Mouse (Mus musculus) layer of hippocampus, postnatal 36 days (tissue): ENCODE results near the gene Fam114a1. TPM values are rescaled to one million over a fixed set of nuclear protein-coding genes. Genes with fewer than 3 reads are reported as not detected.

Experiments used
- DNase-seq, 2 experiments: peaks; one replicate each; pipeline ENCODE4 v3.0.0; 2022
- total RNA-seq, 2 experiments: library from RNA; stranded (reverse); gene quantifications; 2 replicates each; pipeline ENCODE4 v1.2.3; 2021

Fam114a1 gene
- total RNA-seq, 2 experiments from 2014 or later = 3.7 to 6.1 TPM

DNA sequence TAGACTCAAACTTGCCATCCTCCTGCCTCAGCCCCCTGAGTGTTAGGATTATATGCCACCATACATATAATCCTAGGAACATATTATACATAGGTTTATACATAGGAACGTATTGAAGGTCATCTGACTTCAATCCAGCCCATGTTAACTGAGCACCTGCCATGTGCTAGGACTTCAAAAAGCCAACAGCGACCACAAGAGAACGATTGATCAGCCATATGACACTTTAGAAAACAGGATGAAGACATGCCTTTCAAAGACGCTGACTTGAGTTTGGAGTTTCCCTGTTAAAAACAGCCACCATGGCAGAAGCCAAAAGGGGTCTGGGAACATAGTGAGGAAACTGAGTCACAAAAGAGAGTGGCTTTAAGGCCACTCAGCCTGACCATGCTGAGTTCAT is 35.4 kb downstream of the Fam114a1 start:
- DNase-seq = no peak

DNA sequence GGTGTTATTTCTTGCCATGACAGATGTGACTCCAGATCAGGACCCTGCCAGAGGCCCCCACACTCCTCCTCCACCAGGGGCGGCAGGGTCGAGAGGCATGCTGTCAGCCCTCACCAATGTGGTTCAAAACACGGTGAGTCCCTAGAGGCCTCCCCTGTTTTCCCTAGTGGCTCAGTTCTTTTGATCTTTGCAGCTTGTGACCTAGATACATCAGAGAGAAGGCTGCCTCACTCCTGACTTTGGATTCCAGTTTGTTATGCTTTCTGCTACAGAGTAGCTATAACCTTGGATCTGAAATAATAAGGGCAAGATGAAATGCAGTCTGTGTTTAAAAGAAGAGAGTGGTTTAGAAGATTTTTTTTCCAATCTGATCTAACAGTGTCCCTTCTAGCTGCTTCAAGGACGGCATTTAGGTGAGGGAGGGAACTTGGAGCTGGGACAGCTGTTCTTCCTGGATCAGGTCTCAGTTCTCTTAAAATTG is 36.2 kb downstream of the Fam114a1 start:
- no peak for DNase-seq

DNA sequence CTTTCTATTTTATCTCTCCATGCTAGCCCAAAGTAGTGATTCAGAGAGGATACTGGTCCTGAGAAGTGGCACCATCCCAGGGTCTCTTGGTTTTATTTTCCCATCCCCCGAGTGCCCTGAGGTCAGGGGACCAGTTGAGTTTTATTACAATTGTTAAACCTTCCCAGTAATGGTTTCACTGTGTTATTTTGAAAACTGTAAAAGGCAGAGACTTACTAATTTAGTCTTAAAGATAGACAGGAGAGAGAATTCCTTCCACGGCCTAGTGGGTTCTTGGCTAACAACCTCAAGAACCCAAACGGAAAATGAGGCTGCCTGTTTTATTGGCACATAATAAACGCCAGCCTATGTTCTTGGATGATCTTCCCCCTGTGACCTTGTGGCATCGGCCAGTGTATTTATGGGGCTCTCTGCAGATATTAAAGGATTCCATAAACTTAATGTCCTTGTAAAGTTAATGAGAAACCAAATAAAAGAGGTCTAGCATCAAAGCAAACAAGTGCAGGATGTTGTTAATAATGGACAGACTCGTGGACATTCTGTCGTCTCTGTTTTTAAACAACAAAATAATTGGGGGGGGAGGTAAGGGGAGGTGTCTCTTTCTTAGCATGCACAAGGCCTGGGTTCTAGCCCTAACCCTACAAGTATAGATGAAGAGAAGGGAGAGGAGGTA is 42.2 kb downstream of the Fam114a1 start:
- DNase-seq = no peak

DNA sequence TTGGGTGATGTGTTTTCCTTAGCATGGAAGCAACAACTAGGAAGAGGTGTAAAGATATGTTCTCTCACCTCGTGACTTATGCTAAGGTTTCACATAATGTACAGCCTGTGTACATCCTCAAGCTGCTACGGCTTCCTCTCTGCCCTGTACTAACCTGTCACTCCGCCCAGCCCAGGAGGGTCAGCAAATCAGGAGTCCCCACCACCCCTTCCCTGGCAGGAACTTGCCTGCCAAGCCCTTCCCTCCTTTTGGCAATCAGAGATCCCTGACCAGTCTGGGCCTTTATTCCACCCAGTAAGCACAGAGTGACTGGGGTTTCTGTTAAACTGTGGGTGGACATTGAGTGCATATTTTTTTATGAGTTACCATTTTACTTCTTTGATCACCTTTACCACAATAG is 45.6 kb downstream of the Fam114a1 start:
- DNase-seq = no peak

DNA sequence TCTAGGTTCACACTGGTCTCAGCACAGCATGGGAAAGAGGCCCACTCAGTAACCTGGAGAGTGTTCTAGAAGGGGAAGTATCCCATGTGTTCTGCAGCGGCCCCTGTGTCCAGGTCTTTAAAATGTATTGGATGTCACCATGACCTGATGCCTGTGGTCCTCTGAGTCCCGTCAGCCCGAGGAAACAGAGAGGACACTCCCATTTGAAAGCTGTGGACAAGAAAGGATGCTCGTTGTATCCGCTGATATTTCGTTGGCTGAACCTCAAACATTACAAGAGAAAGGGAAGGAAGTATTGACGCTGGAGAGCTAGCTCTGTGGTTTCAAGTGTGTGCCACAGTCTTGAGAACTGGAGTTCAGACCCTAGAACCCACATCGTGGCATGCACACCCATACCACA is 49.2 kb downstream of the Fam114a1 start:
- DNase-seq = no peak

DNA sequence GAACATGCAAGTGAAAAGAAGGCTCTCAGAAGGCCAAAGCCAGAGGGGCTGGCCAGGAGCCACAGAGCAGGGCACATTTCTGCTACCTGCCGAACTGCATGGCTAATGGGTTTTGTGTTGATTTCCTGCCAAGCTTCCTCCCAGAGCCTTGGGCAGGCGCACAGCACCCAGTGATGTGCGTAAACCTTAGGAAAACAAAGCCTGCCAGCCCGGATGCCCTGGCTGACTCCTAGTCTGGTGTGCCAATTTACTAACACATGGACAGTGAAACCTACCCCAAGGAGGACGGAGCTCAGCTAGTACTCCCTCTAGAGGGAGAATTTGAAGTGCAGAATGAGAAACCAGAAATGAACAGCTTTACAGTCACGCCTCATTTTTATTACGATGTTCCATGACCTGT is 50.0 kb downstream of the Fam114a1 start:
- peak in 1 of 2 experiments; percentile 37 for DNase-seq

DNA sequence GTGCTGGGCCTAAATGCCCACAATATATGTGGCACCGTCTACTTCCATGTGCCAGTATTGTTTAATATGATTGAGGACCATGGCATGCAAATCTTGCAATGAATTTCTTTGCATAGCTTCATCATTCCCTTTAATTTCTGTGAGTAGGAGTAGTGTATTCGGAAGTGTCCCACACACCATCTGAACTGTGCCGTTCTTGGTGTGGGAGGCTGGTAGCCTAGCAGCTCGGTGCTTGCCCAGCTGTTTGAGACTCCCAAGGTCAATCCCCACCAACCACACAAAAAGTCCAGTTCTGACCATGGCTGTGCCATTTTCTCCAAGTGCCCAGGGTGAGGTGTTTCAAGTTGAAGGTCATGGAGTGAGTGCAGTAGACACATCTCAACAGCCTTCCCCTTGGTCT is 52.1 kb downstream of the Fam114a1 start:
- DNase-seq = peak; percentile 19 to 25

DNA sequence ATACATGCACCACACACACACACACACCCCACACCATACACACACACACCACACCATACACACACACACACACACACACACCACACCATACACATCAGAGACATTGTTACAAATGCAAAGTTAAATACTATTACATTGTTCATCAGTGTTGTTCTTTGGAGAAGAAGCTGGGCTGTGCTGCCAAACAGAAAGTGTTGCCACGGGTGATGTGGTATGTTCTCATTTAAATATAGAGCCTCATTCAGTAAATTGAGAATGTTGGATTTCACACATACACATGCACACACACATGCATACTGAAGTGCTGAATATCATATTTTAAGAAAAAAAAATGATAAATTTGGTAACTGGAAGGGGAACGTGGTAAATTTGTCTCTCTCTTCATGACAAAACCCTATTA is 54.8 kb downstream of the Fam114a1 start:
- no peak for DNase-seq

DNA sequence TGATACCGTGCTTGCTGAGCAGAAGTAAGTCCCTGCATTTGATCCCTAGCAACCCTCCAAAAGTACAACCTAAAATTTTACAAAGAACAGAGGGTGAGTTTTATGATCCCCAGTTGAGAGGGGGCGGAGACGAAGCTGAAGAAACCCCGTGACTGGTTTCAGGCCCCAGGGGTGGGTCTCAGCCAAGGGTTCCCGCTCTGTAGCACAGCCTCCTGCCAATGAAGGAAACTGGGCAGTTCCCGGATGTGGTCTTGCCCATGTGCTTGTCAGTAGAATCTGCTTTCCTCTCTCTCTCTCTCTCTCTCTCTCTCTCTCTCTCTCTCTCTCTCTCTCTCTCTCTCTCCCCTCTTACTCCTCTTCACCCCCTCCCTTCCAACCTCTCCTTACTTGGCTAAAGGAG is 56.0 kb downstream of the Fam114a1 start:
- no peak for DNase-seq

DNA sequence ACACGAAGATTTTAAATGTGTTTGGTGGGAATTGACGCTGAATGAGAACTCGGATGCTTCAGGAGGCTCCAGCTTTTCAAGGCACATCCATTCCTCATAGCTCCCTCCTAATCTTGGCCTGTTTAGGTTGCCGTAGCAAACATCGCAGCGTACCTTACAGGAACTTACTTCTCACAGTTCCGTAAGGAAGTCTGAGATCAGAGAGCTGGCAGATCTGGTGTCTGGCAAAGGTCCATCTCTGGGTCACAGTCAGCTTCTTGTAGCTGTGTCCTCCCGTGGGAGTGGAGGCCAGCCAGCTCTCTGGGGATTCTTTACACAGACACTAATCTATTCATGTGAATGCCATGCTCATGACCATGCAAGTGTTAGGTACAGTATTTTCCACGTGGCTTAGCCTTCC is 56.9 kb downstream of the Fam114a1 start:
- no peak for DNase-seq

DNA sequence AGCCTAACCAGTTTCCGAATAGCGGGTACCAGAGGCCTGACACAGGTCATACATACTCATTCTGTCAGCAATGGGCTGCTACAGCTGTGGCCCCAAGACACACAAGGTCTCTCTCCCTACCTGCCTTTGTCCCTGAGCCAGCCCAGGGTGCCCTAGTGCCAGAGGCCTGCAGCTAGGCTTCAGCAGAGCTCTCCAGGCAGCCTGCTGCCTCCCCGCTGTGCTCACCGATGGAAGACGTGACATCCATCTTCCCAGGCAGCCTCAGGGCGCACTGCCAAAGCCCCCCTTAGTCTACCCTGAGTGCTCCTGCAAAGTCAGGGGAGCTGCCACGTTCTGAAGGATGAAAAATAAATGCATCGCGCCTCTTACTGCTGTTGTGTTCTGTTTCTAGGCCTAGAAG is 58.1 kb downstream of the Fam114a1 start:
- DNase-seq = no peak

DNA sequence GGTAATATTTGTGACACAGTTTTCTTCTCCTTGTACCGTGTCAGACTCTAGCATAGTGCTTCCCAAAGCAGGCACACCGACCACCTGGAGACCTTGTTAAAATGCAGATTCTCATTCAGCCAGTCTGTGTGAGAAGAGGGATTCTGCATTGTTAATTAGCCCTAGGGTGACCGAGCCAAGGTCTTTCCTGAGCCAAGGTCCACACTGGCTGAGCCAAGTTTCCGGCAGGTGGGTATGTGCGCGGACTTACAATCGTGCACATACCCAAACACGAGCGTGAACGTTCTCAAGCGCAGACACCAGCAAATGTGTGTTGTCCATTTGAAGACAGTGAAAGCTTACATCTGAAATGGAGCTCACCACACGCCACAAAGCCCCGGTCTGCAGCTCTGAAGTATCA is 66.7 kb downstream of the Fam114a1 start:
- peak in 1 of 2 experiments; percentile 34 for DNase-seq

DNA sequence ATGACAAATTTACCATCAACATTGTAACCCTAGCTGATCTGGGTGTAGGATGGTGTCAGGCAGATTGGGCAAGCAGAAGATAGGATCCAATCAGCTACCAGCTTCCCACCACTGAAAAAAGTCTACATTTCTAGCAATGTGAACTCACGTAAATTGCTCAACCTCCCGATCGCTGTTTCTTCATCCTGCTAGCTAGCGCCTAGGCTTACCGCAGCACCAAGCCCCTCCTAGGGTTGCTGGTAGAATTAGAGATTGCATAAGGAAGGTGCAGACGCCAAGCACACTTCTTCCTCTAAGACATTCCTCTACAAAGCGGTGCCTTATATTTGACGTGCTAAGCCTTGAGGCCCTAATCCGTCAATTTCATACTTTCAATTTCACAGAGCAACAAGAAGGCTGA is 68.4 kb downstream of the Fam114a1 start:
- DNase-seq = no peak

DNA sequence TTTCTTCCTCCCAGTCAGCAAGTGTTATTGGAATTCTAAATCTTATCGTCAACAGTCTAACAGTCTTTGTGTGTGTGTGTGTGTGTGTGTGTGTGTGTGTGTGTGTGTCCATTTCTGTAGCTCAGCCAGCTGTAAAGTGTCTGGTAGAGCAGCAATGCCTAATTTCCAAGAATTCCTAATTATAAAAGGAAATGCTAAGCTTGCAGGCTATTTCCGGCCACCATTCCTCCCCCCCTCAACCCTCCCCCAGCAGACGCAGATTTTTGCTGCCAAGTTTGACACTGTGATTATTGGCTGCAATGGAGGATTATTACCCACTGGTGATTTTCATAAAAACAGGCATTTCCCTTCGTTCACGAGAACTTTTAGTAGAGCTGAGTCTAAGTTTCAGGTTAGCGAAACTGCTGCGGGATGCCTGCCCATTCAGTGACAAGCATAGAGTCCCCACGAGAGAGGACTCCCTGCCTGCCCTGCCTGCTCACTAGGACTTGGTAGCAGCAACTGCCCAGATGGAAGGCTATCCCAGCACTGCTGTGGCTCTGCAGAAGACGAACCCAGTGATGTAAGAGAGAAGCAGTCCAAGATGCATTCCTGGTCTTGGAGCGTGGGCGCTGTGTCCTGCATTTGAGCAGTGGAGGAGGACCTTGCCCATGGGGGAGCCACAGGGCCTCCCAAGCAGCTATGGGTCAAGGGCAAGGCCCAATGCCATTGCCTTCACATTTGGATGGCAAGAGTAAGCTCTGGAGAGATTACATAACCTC is 69.1 kb downstream of the Fam114a1 start:
- DNase-seq = no peak

DNA sequence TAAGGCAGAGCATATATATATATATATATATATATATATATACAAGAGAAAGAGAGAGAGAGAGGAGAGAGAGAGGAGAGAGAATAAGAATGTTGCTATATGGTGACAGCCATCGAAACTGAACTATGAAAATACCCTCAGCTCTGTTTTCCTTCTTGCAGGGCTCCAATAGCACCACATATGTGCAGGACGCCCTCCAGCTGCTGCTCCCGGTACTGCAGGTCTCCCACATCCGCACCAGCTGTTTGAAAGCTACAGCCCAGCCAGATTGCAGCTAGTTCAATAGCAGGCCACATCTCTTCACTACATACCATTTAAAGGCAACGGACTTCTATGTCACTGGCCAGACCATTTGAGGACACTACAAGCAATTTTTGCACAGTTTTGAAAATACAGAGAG is 70.6 kb downstream of the Fam114a1 start:
- no peak for DNase-seq

DNA sequence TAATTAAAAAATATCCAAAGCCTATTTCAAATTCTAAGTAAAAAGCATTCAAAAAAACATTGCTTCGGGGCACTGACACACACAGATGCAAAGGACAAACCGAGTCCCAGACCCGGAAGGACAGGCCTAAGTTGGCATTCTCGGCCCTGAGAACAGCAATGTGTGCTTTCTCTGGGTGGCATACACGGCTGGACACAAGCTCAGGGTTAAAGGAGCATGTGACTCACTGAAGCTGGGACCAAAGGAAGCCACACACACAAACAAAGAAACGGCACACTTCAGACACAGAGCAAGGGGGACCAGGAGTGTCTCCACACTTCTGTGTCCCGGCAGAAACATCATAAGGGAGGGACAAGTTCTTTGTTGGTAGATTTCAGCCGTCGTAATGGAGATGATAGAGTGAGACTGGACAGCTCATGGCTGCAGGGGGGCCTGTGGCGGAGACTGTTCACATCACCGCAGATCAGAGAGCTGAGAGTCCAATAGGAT is 73.6 kb downstream of the Fam114a1 start:
- no peak for DNase-seq

DNA sequence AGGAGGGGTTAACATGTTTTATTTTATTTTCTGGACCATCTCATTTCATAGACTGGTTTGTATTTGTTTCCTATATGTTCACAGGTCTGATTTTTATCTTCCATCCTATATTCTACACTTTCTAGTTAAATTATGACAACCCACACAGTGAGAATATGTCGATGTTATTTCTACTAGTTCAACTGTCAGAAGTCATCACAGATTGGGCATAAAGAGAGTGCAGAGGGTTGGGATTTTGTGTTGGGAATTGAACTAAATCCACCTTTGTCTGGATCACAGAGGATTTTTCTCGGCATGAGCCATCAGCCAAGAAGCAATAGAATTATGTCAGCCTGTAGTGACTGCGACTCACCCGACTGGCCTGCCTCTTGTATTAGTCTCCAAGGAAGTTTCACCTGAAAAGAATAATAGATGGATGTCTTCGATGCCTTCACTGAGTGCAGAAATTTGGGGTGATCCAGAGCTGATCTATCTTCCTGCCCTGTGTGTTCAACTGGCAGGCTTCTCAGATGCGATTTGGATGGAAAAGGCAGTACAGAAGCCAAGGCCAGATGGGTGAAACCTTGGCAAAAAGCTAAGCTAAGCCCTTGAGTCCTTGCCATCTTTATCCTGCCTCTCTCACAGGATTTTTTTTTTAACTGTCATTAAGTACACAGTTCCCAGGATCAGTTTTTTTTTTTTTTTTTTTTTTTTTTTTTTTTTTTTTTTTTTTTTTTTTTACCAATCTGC is 75.9 kb downstream of the Fam114a1 start:
- DNase-seq = peak; percentile 23 to 33

DNA sequence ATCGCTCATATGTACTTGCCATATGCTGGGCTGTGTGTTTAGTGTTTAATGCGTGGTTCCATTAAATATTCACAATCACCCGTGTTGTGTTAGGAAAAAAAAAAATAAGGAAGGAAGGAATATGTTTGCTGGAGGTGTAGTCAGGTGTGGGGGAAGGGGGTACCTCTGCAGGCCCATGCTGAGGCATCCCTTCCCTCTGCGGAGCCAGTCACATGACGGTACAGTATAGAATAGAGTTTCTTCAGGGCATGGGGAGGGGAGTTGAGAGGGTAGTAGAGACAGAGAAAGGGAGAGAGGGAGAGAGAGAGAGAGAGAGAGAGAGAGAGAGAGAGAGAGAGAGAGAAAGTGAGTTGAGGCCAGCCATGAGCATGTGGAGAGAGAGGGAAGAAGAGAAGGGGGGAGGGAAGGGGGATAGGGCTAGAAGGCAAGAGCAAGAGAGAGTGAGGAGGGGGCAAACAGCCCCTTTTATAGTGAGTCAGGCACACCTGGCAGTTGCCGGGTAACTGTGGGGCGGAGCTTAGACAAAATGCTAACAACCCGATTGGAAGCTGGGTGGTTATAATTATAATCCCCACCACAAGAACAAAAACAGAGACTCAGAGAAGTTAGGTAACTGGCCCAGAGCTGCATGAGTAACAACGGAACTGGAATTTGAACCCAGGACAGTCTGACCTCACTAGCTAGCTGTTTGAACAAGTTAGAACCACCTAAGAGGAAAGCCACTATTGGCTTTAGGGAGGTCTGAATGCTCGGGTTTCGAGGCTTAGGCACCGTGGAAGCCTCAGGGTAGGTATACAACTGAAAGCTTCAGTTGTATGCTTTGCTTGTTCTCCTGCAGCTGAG is 76.8 kb downstream of the Fam114a1 start:
- no peak for DNase-seq

DNA sequence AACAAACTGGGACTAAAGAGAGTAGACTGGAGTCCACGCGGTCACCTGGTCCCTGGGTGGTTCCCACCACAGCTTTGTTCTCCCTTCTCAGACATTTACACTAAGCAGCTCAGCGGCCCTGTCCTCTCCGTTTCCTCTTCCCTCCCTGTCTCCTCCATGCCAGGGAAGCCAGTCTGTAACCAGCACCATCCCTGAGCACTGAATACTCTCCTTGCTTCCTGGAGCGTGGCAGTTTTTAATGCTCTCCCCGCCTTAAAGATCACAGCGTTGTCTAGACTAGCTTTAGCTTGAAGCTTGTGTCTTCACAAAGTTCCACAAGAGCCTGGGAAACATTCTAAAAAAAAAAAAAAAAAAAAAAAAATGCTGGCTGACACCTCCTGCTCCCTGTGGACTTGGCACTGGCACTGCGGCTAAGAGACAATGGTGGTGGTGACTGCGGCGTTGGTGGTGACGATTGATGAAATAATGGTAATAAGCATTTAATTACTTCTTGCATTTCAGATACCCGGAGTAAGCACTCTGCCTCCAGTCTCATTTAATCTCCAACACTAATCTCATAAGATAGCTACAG is 77.5 kb downstream of the Fam114a1 start:
- DNase-seq = no peak

DNA sequence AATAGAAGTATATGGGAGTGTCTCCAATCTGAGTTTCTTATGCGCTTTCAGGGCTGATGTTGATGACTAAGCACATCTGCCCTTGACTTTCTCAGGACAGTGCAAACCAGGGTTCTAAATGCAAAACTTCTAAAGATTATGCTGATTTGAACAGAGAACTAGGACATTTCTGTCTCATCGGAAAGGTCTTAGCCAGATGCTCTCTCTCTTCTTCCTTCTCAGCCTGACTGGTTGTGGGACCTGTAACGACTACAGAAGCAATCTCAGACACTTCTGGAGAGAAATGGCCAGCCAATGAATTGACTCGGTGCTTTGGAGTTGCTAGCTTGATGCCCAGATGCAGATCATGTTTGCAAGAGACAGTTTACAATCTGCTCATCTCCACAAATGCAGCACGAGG is 80.0 kb downstream of the Fam114a1 start:
- DNase-seq = no peak

DNA sequence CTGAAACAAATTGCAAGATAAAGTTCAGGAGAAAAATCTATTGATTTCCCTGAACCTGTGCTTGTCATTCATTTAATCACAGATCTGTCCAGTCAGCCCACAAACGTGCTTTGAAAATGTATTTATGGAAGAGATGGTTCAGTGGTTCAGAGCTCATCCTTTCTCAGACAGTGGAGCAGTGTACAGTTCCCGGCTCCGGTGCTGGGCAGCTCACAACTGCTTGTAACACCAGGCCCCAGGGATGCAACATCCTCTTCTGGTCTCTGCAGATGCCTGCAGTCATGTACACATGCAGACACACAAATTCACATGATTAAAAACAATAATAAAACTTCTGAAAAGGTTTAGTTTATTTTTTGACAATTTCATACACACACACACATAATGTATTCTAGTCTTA is 81.6 kb downstream of the Fam114a1 start:
- no peak for DNase-seq

DNA sequence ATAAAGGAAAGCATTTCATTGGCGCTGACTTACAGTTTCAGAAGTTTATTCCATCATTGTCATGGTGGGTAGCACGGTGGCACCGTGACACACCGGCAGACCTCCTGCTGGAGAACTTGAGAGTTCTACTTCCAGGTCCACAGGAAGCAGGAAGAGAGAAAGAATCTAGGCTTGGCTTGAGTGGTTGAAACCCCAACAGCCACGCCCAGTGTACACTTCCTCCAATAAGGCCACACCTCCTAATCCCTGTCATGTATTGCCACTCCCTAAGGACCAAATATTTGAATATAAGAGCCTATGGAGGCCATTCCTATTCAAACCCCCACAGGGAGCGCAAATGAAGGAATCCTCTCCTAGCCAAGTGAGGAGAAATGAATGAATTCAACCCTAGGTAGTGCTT is 87.7 kb downstream of the Fam114a1 start:
- DNase-seq = no peak
